Mouse (Mus musculus): ENCODE results near the gene Rasgef1b. TPM values are rescaled to one million over a fixed set of nuclear protein-coding genes. Genes with fewer than 3 reads are reported as not detected.
A peak's percentile ranks its signal among the peaks of the same experiment; 100 is the strongest.

Gene Rasgef1b
- polyA plus RNA-seq, 1 experiment from 2014 or later = 75.6 TPM

GRCm38 (mm10) chr5:99280536-99280935 lies 448.3 kb downstream of the Rasgef1b start:
- ATAC-seq (ENCODE audit: low FRiP score, low TSS enrichment) = no peak
- no peak overlapping the region for H3K4me3 ChIP-seq (replicated peaks; ENCODE audit: low read depth, low read length)

GRCm38 (mm10) chr5:99279016-99279757 lies 449.7 kb downstream of the Rasgef1b start:
- WGBS = 74% methylated on average over 9 of the region's 9 CpGs
- no peaks in the 10 kb centered on the region for H3K27me3 ChIP-seq (ENCODE audit: control insufficient read depth, insufficient read depth, low read length)

More at GRCm38 (mm10) chr5:99280536-99280935, 448.3 kb downstream of the Rasgef1b start:
- DNase-seq = peak; percentile 33
- Histone ChIP-seq H3K36me3 (ENCODE audit: control insufficient read depth, insufficient read depth, low read length) (no peaks in the 10 kb centered on the region), H3K4me1 (ENCODE audit: control insufficient read depth, insufficient read depth, low read length) (peaks cover 7% of the 10 kb centered on the region; the same call in 1 of the 2 replicates), H3K27me3 (ENCODE audit: control insufficient read depth, insufficient read depth, low read length) (no peaks in the 10 kb centered on the region), H3K9me3 (ENCODE audit: control insufficient read depth, low read length) (no peaks in the 10 kb centered on the region), H3K27ac (replicated peaks; ENCODE audit: low read depth, low read length) (no peak overlapping the region), H3K4me2 (ENCODE audit: low read length) (no peak overlapping the region), H3K9ac (replicated peaks; ENCODE audit: low read length) (no peak overlapping the region)
- 78% methylated on average over 5 of the region's 5 CpGs for WGBS

GRCm38 (mm10) chr5:99278364-99278763 lies 450.5 kb downstream of the Rasgef1b start:
- Histone ChIP-seq H3K4me2 (ENCODE audit: low read length) (no peak overlapping the region), H3K36me3 (ENCODE audit: control insufficient read depth, insufficient read depth, low read length) (no peaks in the 10 kb centered on the region), H3K9ac (replicated peaks; ENCODE audit: low read length) (no peak overlapping the region), H3K4me3 (replicated peaks; ENCODE audit: low read depth, low read length) (no peak overlapping the region), H3K4me1 (ENCODE audit: control insufficient read depth, insufficient read depth, low read length) (peaks cover 20% of the 10 kb centered on the region), H3K9me3 (ENCODE audit: control insufficient read depth, low read length) (no peaks in the 10 kb centered on the region), H3K27ac (replicated peaks; ENCODE audit: low read depth, low read length) (no peak overlapping the region), H3K27me3 (ENCODE audit: control insufficient read depth, insufficient read depth, low read length) (no peaks in the 10 kb centered on the region)
- 94% methylated on average over 8 of the region's 8 CpGs for WGBS
- DNase-seq (no peak), ATAC-seq (ENCODE audit: low FRiP score, low TSS enrichment) (no peak)

More at GRCm38 (mm10) chr5:99279016-99279757, 449.7 kb downstream of the Rasgef1b start:
- Histone ChIP-seq H3K9me3 (ENCODE audit: control insufficient read depth, low read length) (no peaks in the 10 kb centered on the region), H3K4me1 (ENCODE audit: control insufficient read depth, insufficient read depth, low read length) (peaks cover 13% of the 10 kb centered on the region), H3K27ac (replicated peaks; ENCODE audit: low read depth, low read length) (no peak overlapping the region), H3K36me3 (ENCODE audit: control insufficient read depth, insufficient read depth, low read length) (no peaks in the 10 kb centered on the region), H3K9ac (replicated peaks; ENCODE audit: low read length) (no peak overlapping the region), H3K4me3 (replicated peaks; ENCODE audit: low read depth, low read length) (no peak overlapping the region), H3K4me2 (ENCODE audit: low read length) (no peak overlapping the region)
- ATAC-seq (ENCODE audit: low FRiP score, low TSS enrichment) = no peak
- peak; percentile 58 for DNase-seq

- Histone ChIP-seq H3K9ac (replicated peaks; ENCODE audit: low read length) (no peak overlapping the region), H3K4me1 (ENCODE audit: control insufficient read depth, insufficient read depth, low read length) (peaks cover 20% of the 10 kb centered on the region), H3K27me3 (ENCODE audit: control insufficient read depth, insufficient read depth, low read length) (no peaks in the 10 kb centered on the region), H3K4me2 (ENCODE audit: low read length) (no peak overlapping the region), H3K36me3 (ENCODE audit: control insufficient read depth, insufficient read depth, low read length) (no peaks in the 10 kb centered on the region), H3K9me3 (ENCODE audit: control insufficient read depth, low read length) (no peaks in the 10 kb centered on the region), H3K4me3 (replicated peaks; ENCODE audit: low read depth, low read length) (no peak overlapping the region), H3K27ac (replicated peaks; ENCODE audit: low read depth, low read length) (no peak overlapping the region)
- no peak for DNase-seq
- 74% methylated on average over 9 of the region's 9 CpGs for WGBS
- ATAC-seq (ENCODE audit: low FRiP score, low TSS enrichment) = no peak
These were observed 451.3 kb downstream of the Rasgef1b start for GRCm38 (mm10) chr5:99277536-99277935.

GRCm38 (mm10) chr5:99274119-99274563 lies 454.7 kb downstream of the Rasgef1b start:
- H3K27me3 ChIP-seq (ENCODE audit: control insufficient read depth, insufficient read depth, low read length) = no peaks in the 10 kb centered on the region
- H3K4me1 ChIP-seq (ENCODE audit: control insufficient read depth, insufficient read depth, low read length) = peaks cover 17% of the 10 kb centered on the region
- 0 out of 2 replicates have a peak overlapping the region, but pooled peaks have one; percentile 15 for H3K4me2 ChIP-seq (ENCODE audit: low read length)
- ATAC-seq (ENCODE audit: low FRiP score, low TSS enrichment) (peak; percentile 89), DNase-seq (peak; percentile 83)
- H3K9ac ChIP-seq (replicated peaks; ENCODE audit: low read length) = no peak overlapping the region; the same call in 1 of the 2 replicates
- no peaks in the 10 kb centered on the region for H3K36me3 ChIP-seq (ENCODE audit: control insufficient read depth, insufficient read depth, low read length)
- 9% methylated on average over 12 of the region's 12 CpGs for WGBS
- H3K9me3 ChIP-seq (ENCODE audit: control insufficient read depth, low read length) = no peaks in the 10 kb centered on the region
- H3K27ac ChIP-seq (replicated peaks; ENCODE audit: low read depth, low read length) = peak overlapping the region; percentile 43
- H3K4me3 ChIP-seq (replicated peaks; ENCODE audit: low read depth, low read length) = no peak overlapping the region

GRCm38 (mm10) chr5:99271531-99271930 lies 457.3 kb downstream of the Rasgef1b start:
- H3K4me3 ChIP-seq (replicated peaks; ENCODE audit: low read depth, low read length) = no peak overlapping the region
- H3K9ac ChIP-seq (replicated peaks; ENCODE audit: low read length) = no peak overlapping the region
- no peak for ATAC-seq (ENCODE audit: low FRiP score, low TSS enrichment)
- 83% methylated on average over 1 of the region's 1 CpGs for WGBS
- H3K9me3 ChIP-seq (ENCODE audit: control insufficient read depth, low read length) = no peaks in the 10 kb centered on the region
- H3K4me1 ChIP-seq (ENCODE audit: control insufficient read depth, insufficient read depth, low read length) = peaks cover 13% of the 10 kb centered on the region
- no peaks in the 10 kb centered on the region for H3K27me3 ChIP-seq (ENCODE audit: control insufficient read depth, insufficient read depth, low read length)
- no peaks in the 10 kb centered on the region for H3K36me3 ChIP-seq (ENCODE audit: control insufficient read depth, insufficient read depth, low read length)
- H3K4me2 ChIP-seq (ENCODE audit: low read length) = no peak overlapping the region
- DNase-seq = no peak
- no peak overlapping the region for H3K27ac ChIP-seq (replicated peaks; ENCODE audit: low read depth, low read length)

- no peak overlapping the region for H3K4me2 ChIP-seq (ENCODE audit: low read length)
- ATAC-seq (ENCODE audit: low FRiP score, low TSS enrichment) (no peak), DNase-seq (no peak)
- no peaks in the 10 kb centered on the region for H3K9me3 ChIP-seq (ENCODE audit: control insufficient read depth, low read length)
- 89% methylated on average over 2 of the region's 2 CpGs for WGBS
- no peaks in the 10 kb centered on the region for H3K36me3 ChIP-seq (ENCODE audit: control insufficient read depth, insufficient read depth, low read length)
- no peak overlapping the region for H3K4me3 ChIP-seq (replicated peaks; ENCODE audit: low read depth, low read length)
- H3K27ac ChIP-seq (replicated peaks; ENCODE audit: low read depth, low read length) = no peak overlapping the region
- H3K4me1 ChIP-seq (ENCODE audit: control insufficient read depth, insufficient read depth, low read length) = peaks cover 7% of the 10 kb centered on the region; the same call in 1 of the 2 replicates
- no peaks in the 10 kb centered on the region for H3K27me3 ChIP-seq (ENCODE audit: control insufficient read depth, insufficient read depth, low read length)
- no peak overlapping the region for H3K9ac ChIP-seq (replicated peaks; ENCODE audit: low read length)
These were observed 459.7 kb downstream of the Rasgef1b start for GRCm38 (mm10) chr5:99269131-99269530.

- no peaks in the 10 kb centered on the region for H3K27me3 ChIP-seq (ENCODE audit: control insufficient read depth, insufficient read depth, low read length)
- no peak overlapping the region for H3K9ac ChIP-seq (replicated peaks; ENCODE audit: low read length)
- ATAC-seq (ENCODE audit: low FRiP score, low TSS enrichment) (no peak), DNase-seq (no peak)
- no peak overlapping the region for H3K4me3 ChIP-seq (replicated peaks; ENCODE audit: low read depth, low read length)
- 95% methylated on average over 5 of the region's 5 CpGs for WGBS
- H3K9me3 ChIP-seq (ENCODE audit: control insufficient read depth, low read length) = no peaks in the 10 kb centered on the region
- H3K4me2 ChIP-seq (ENCODE audit: low read length) = no peak overlapping the region
- H3K27ac ChIP-seq (replicated peaks; ENCODE audit: low read depth, low read length) = no peak overlapping the region
- H3K36me3 ChIP-seq (ENCODE audit: control insufficient read depth, insufficient read depth, low read length) = no peaks in the 10 kb centered on the region
- no peaks in the 10 kb centered on the region for H3K4me1 ChIP-seq (ENCODE audit: control insufficient read depth, insufficient read depth, low read length)
These were observed 461.5 kb downstream of the Rasgef1b start for GRCm38 (mm10) chr5:99267338-99267737.

GRCm38 (mm10) chr5:99266301-99266700 lies 462.6 kb downstream of the Rasgef1b start:
- no peaks in the 10 kb centered on the region for H3K9me3 ChIP-seq (ENCODE audit: control insufficient read depth, low read length)
- DNase-seq = no peak
- no peaks in the 10 kb centered on the region for H3K36me3 ChIP-seq (ENCODE audit: control insufficient read depth, insufficient read depth, low read length)
- no peak overlapping the region for H3K4me3 ChIP-seq (replicated peaks; ENCODE audit: low read depth, low read length)
- no peaks in the 10 kb centered on the region for H3K27me3 ChIP-seq (ENCODE audit: control insufficient read depth, insufficient read depth, low read length)
- no peak for ATAC-seq (ENCODE audit: low FRiP score, low TSS enrichment)
- no peaks in the 10 kb centered on the region for H3K4me1 ChIP-seq (ENCODE audit: control insufficient read depth, insufficient read depth, low read length)
- no peak overlapping the region for H3K4me2 ChIP-seq (ENCODE audit: low read length)
- 87% methylated on average over 8 of the region's 8 CpGs for WGBS
- no peak overlapping the region for H3K9ac ChIP-seq (replicated peaks; ENCODE audit: low read length)
- no peak overlapping the region for H3K27ac ChIP-seq (replicated peaks; ENCODE audit: low read depth, low read length)

Data from midbrain, embryonic 14.5 days (tissue).